Mouse (Mus musculus) bone marrow macrophage, adult 2 months (primary cell): Measurements from ENCODE around the gene Olfr370.

Experiments
- CTCF ChIP-seq: IDR thresholded peaks from 2 replicates; pipeline ENCODE4 v1.5.1; 2012; ENCODE audit warnings: low read depth, mild to moderate bottlenecking, low read length, moderate library complexity
- POLR2A ChIP-seq: IDR thresholded peaks from 2 replicates; pipeline ENCODE4 v1.6.1; 2012; ENCODE audit warnings: mild to moderate bottlenecking, low read depth, low read length, borderline replicate concordance

DNA sequence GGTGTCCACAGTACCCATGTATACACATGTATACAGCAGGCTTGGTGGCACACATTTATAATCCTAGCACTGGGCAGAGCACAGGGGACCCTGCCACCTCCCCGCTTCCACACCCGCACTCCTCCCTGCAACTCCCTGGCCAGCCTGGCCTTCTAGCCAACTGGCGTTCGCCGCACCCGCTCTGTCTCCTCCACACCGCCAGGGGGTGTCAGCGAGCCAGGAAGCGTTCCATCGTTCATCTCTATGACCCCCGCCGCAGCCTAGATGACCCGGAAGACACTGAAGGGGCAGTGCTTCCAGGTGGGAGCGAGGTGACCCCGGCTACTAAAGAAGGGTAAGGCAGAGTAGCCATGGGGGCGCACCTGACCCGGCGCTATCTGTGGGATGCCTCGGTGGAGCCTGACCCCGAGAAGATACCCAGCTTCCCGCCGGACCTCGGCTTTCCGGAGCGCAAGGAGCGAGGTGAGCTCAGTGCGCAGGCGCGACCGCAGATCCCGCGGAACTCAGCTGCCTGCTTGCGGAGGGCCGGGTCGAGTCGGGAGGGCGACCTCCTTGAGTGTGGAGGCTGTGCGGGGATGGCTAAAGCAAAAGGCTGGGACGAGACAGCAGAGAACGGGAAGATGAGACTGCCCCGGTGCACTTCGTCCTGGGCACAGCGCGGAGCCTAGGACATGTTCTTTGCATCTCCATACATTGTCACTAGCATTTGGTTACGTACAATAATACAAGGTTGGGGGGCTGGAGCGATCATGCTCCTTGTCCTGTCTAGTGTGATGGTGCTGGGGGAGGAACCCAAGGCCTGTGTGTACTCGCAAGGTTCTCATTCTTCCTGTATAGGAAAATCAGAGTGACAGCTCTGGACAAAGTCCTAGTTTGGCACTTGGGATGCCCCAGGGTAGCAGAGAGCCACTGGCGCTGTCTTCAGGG is 31.2 kb downstream of the Olfr370 start, which contains the start of gene Ndufb7:
- TF ChIP-seq POLR2A = no peak
- peak; percentile 60 for TF ChIP-seq CTCF
